Mouse (Mus musculus): ENCODE results near the gene Slc39a10. TPM values are rescaled to one million over a fixed set of nuclear protein-coding genes. Genes with fewer than 3 reads are reported as not detected.
A peak's percentile ranks its signal among the peaks of the same experiment; 100 is the strongest.

Gene Slc39a10
- polyA plus RNA-seq, 1 experiment from 2014 or later, result 99.9 TPM

- Histone ChIP-seq H3K36me3 (ENCODE audit: control insufficient read depth, insufficient read depth, low read length) (no peaks in the 10 kb centered on the region), H3K27ac (ENCODE audit: low read depth, low read length) (no peak overlapping the region), H3K27me3 (ENCODE audit: control insufficient read depth, insufficient read depth, low read length) (no peaks in the 10 kb centered on the region), H3K4me3 (ENCODE audit: low read depth, low read length) (no peak overlapping the region), H3K9me3 (ENCODE audit: control insufficient read depth, low read length) (no peaks in the 10 kb centered on the region), H3K4me1 (replicated peaks; ENCODE audit: control insufficient read depth, insufficient read depth, low read length) (no peaks in the 10 kb centered on the region; the same call in 1 of the 2 replicates), H3K9ac (ENCODE audit: low read depth, low read length) (no peak overlapping the region), H3K4me2 (replicated peaks; ENCODE audit: low read depth, low read length) (no peak overlapping the region)
- WGBS, result 46% methylated on average over 4 of the region's 4 CpGs
- ATAC-seq (ENCODE audit: low FRiP score) (no peak), DNase-seq (ENCODE audit: low spot score) (no peak)
Measured at GRCm38 (mm10) chr1:46856498-46856897, 36.2 kb downstream of the Slc39a10 start.

- ATAC-seq (ENCODE audit: low FRiP score) (no peak), DNase-seq (ENCODE audit: low spot score) (no peak)
- no peaks in the 10 kb centered on the region for H3K36me3 ChIP-seq (ENCODE audit: control insufficient read depth, insufficient read depth, low read length)
- H3K4me1 ChIP-seq (replicated peaks; ENCODE audit: control insufficient read depth, insufficient read depth, low read length), result no peaks in the 10 kb centered on the region; the same call in 1 of the 2 replicates
- no peaks in the 10 kb centered on the region for H3K27me3 ChIP-seq (ENCODE audit: control insufficient read depth, insufficient read depth, low read length)
- H3K4me3 ChIP-seq (ENCODE audit: low read depth, low read length), result peak overlapping the region; percentile 98
- 27% methylated on average over 18 of the region's 18 CpGs for WGBS
- H3K4me2 ChIP-seq (replicated peaks; ENCODE audit: low read depth, low read length), result peak overlapping the region; percentile 36
- no peaks in the 10 kb centered on the region for H3K9me3 ChIP-seq (ENCODE audit: control insufficient read depth, low read length)
- 0 out of 2 replicates have a peak overlapping the region, but pooled peaks have one; percentile 35 for H3K9ac ChIP-seq (ENCODE audit: low read depth, low read length)
- H3K27ac ChIP-seq (ENCODE audit: low read depth, low read length), result peak overlapping the region; percentile 97; the same call in 1 of the 2 replicates
Measured at GRCm38 (mm10) chr1:46854036-46854900, 38.4 kb downstream of the Slc39a10 start.

GRCm38 (mm10) chr1:46853317-46854035, 39.2 kb downstream of the Slc39a10 start:
- Histone ChIP-seq H3K4me1 (replicated peaks; ENCODE audit: control insufficient read depth, insufficient read depth, low read length) (no peaks in the 10 kb centered on the region; the same call in 1 of the 2 replicates), H3K9ac (ENCODE audit: low read depth, low read length) (peak overlapping the region; percentile 99), H3K27me3 (ENCODE audit: control insufficient read depth, insufficient read depth, low read length) (no peaks in the 10 kb centered on the region), H3K36me3 (ENCODE audit: control insufficient read depth, insufficient read depth, low read length) (no peaks in the 10 kb centered on the region), H3K9me3 (ENCODE audit: control insufficient read depth, low read length) (no peaks in the 10 kb centered on the region), H3K27ac (ENCODE audit: low read depth, low read length) (peak overlapping the region; percentile 97), H3K4me2 (replicated peaks; ENCODE audit: low read depth, low read length) (peak overlapping the region; percentile 60), H3K4me3 (ENCODE audit: low read depth, low read length) (peak overlapping the region; percentile 98)
- peak; percentile 94 for ATAC-seq (ENCODE audit: low FRiP score)
- DNase-seq (ENCODE audit: low spot score), result peak; percentile 99
- WGBS, result under 1% methylated on average over 86 of the region's 86 CpGs

- Histone ChIP-seq H3K9ac (ENCODE audit: low read depth, low read length) (peak overlapping the region; percentile 99), H3K27me3 (ENCODE audit: control insufficient read depth, insufficient read depth, low read length) (no peaks in the 10 kb centered on the region), H3K9me3 (ENCODE audit: control insufficient read depth, low read length) (no peaks in the 10 kb centered on the region), H3K4me3 (ENCODE audit: low read depth, low read length) (peak overlapping the region; percentile 98), H3K4me2 (replicated peaks; ENCODE audit: low read depth, low read length) (peak overlapping the region; percentile 60), H3K4me1 (replicated peaks; ENCODE audit: control insufficient read depth, insufficient read depth, low read length) (no peaks in the 10 kb centered on the region; the same call in 1 of the 2 replicates), H3K36me3 (ENCODE audit: control insufficient read depth, insufficient read depth, low read length) (no peaks in the 10 kb centered on the region), H3K27ac (ENCODE audit: low read depth, low read length) (peak overlapping the region; percentile 97)
- ATAC-seq (ENCODE audit: low FRiP score) (peak; percentile 55), DNase-seq (ENCODE audit: low spot score) (peak; percentile 76)
- WGBS, result under 1% methylated on average over 43 of the region's 75 CpGs
Measured at GRCm38 (mm10) chr1:46852600-46853272, 39.9 kb downstream of the Slc39a10 start.

- Histone ChIP-seq H3K4me2 (replicated peaks; ENCODE audit: low read depth, low read length) (peak overlapping the region; percentile 60), H3K27ac (ENCODE audit: low read depth, low read length) (peak overlapping the region; percentile 97), H3K4me1 (replicated peaks; ENCODE audit: control insufficient read depth, insufficient read depth, low read length) (no peaks in the 10 kb centered on the region; the same call in 1 of the 2 replicates), H3K4me3 (ENCODE audit: low read depth, low read length) (peak overlapping the region; percentile 98), H3K9me3 (ENCODE audit: control insufficient read depth, low read length) (no peaks in the 10 kb centered on the region), H3K27me3 (ENCODE audit: control insufficient read depth, insufficient read depth, low read length) (no peaks in the 10 kb centered on the region), H3K36me3 (ENCODE audit: control insufficient read depth, insufficient read depth, low read length) (no peaks in the 10 kb centered on the region), H3K9ac (ENCODE audit: low read depth, low read length) (peak overlapping the region; percentile 99)
- WGBS, result 5% methylated on average over 4 of the region's 4 CpGs
- ATAC-seq (ENCODE audit: low FRiP score) (no peak), DNase-seq (ENCODE audit: low spot score) (no peak)
Measured at GRCm38 (mm10) chr1:46852216-46852599, 40.4 kb downstream of the Slc39a10 start.

DNA sequence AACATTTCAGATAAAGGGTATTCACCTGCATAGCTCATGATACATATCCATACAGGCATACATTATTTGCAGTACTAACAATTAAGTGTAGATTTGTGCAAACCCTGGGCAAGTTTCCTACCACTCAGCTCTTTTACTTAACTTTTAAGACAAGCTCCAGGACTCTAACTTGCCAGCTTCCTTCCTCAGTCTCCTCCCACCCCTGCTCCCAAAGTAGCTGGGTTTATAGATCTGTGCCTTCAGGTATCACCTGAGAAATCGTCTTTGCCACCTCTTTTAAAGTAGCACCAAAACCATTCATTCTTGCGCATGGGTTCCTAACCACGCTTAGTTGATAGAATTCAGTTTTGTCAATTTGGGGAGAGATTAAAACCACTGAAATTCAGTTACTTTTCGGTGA, 41.1 kb downstream of the Slc39a10 start:
- Histone ChIP-seq H3K27me3 (ENCODE audit: control insufficient read depth, insufficient read depth, low read length) (no peaks in the 10 kb centered on the region), H3K4me3 (ENCODE audit: low read depth, low read length) (peak overlapping the region; percentile 14; the same call in 1 of the 2 replicates), H3K4me2 (replicated peaks; ENCODE audit: low read depth, low read length) (peak overlapping the region; percentile 26), H3K27ac (ENCODE audit: low read depth, low read length) (no peak overlapping the region), H3K9ac (ENCODE audit: low read depth, low read length) (no peak overlapping the region), H3K4me1 (replicated peaks; ENCODE audit: control insufficient read depth, insufficient read depth, low read length) (no peaks in the 10 kb centered on the region; the same call in 1 of the 2 replicates), H3K9me3 (ENCODE audit: control insufficient read depth, low read length) (no peaks in the 10 kb centered on the region), H3K36me3 (ENCODE audit: control insufficient read depth, insufficient read depth, low read length) (no peaks in the 10 kb centered on the region)
- DNase-seq (ENCODE audit: low spot score) (no peak), ATAC-seq (ENCODE audit: low FRiP score) (no peak)
- 66% methylated on average over 4 of the region's 4 CpGs for WGBS

- DNase-seq (ENCODE audit: low spot score) (peak; percentile 84), ATAC-seq (ENCODE audit: low FRiP score) (no peak)
- H3K36me3 ChIP-seq (ENCODE audit: control insufficient read depth, insufficient read depth, low read length), result no peaks in the 10 kb centered on the region
- no peaks in the 10 kb centered on the region; the same call in 1 of the 2 replicates for H3K4me1 ChIP-seq (replicated peaks; ENCODE audit: control insufficient read depth, insufficient read depth, low read length)
- no peak overlapping the region for H3K9ac ChIP-seq (ENCODE audit: low read depth, low read length)
- H3K4me3 ChIP-seq (ENCODE audit: low read depth, low read length), result no peak overlapping the region
- H3K4me2 ChIP-seq (replicated peaks; ENCODE audit: low read depth, low read length), result no peak overlapping the region
- 58% methylated on average over 1 of the region's 1 CpGs for WGBS
- no peaks in the 10 kb centered on the region for H3K9me3 ChIP-seq (ENCODE audit: control insufficient read depth, low read length)
- no peaks in the 10 kb centered on the region for H3K27me3 ChIP-seq (ENCODE audit: control insufficient read depth, insufficient read depth, low read length)
- H3K27ac ChIP-seq (ENCODE audit: low read depth, low read length), result no peak overlapping the region
Measured at GRCm38 (mm10) chr1:46849758-46850157, 42.9 kb downstream of the Slc39a10 start.

- no peak overlapping the region for H3K27ac ChIP-seq (ENCODE audit: low read depth, low read length)
- no peaks in the 10 kb centered on the region for H3K27me3 ChIP-seq (ENCODE audit: control insufficient read depth, insufficient read depth, low read length)
- H3K9ac ChIP-seq (ENCODE audit: low read depth, low read length), result no peak overlapping the region
- H3K9me3 ChIP-seq (ENCODE audit: control insufficient read depth, low read length), result no peaks in the 10 kb centered on the region
- DNase-seq (ENCODE audit: low spot score) (no peak), ATAC-seq (ENCODE audit: low FRiP score) (no peak)
- H3K4me1 ChIP-seq (replicated peaks; ENCODE audit: control insufficient read depth, insufficient read depth, low read length), result no peaks in the 10 kb centered on the region
- no peak overlapping the region for H3K4me3 ChIP-seq (ENCODE audit: low read depth, low read length)
- no peak overlapping the region for H3K4me2 ChIP-seq (replicated peaks; ENCODE audit: low read depth, low read length)
- WGBS, result 43% methylated on average over 5 of the region's 5 CpGs
- H3K36me3 ChIP-seq (ENCODE audit: control insufficient read depth, insufficient read depth, low read length), result no peaks in the 10 kb centered on the region
Measured at GRCm38 (mm10) chr1:46845221-46845620, 47.4 kb downstream of the Slc39a10 start.

Data from hindbrain, embryonic 11.5 days (tissue).